Mouse (Mus musculus): ENCODE results near the gene Trhr2. TPM values are rescaled to one million over a fixed set of nuclear protein-coding genes. Genes with fewer than 3 reads are reported as not detected.

Gene Trhr2
- total RNA-seq, 4 experiments from 2014 or later = not detected

DNA sequence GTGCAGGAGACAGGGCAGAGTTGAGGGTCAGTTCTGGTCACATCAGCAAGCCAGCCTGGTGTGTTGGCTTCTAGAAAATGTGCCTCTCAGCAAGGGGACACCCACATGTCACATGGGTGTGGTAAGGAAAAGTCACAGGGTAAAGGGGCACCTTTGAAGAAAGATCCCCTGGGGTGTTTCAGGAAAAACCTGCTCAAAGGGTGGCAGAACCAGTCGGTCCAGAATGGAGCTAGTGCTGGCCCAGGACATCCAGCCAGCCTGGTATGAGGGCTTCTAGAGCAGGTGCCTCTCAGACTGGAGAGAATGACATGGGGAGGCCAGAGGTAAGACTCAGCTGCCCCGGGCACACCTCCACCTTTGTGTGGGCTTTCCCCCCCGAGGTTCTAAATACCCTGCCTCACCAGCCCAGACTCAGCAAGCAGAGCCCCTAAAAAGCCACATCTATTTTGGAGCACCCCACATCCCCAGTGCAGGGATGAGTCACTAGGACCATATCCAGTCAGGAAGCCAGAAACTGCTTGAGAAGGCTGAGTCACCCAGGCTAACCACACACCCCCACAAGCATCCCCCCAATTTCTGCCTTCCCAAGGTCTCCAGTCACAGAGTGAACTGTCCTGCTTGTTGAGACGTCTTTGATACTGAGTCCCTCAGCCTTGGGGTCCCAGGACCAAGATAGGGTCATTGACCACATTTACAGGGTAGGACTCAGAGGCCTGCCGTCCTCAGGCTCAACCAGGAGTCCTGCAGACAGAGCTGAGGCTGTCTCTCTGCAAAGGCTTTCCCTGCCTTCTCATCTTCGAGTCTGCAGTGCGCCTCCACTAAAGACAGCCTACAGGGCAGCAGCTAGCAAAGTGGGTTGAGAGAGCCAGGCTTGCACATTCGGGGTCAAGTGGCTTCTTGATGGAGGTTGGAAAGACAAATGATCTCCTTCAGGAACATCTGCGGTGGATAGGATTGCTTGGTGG, 4.6 kb downstream of the Trhr2 start:
- no peak for DNase-seq (ENCODE audit: low spot score)

DNA sequence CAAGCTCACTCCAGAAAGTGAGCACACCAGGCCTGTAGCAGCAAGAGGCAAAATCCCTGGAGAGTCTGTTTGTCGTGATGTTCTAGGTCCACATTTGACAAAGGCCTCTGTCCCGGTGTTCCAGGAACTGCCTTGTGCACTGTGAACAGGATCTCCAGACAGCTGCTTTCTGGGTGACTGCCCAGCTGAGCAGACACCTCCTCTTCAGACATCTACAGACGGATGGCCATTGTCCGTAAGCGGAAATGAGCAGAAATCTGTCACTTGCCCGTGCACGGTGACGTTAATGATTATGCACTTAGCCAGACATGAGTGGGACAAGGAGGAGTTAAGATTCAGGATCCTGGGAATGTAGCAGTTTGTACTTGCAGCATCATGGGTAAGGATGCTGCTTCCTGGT, 6.4 kb downstream of the Trhr2 start:
- DNase-seq (ENCODE audit: low spot score) = no peak

DNA sequence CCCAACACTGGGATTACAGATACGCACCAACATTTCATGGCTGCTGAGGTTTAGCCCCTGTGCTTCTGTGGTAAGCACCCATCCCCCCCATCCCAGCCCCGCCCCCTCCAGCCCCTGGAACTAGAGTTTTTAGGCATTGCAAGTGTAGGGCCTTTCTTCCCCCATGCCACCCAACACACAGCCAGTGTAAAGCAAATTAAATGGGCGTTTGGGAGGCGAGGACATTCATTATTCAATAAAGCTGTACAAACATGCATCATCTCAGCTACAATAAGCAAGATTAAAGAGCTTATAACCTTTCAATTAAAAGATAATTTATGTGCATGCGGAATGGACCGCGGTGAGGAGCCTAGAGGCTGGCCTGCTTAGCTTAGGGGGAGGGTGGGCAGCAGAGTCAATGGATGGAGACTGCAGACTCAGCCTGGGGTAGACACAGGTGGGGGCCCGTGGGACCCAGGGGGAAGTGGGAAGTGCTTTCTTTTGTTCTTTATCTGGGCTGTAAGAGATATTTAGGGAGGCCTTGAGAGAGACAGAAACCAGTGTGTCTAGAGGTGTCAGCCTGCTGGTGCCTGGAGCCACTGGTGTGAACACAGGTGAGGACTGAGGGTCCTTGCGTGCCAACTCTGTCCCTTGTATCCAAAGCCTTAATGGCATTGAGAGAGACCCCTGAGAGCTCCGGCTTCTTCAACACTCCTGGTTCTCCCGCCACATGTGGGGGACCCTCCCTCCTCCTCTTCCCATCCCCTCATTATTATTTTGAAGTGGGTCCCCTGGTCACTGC, 10.0 kb downstream of the Trhr2 start:
- no peak for DNase-seq (ENCODE audit: low spot score)

DNA sequence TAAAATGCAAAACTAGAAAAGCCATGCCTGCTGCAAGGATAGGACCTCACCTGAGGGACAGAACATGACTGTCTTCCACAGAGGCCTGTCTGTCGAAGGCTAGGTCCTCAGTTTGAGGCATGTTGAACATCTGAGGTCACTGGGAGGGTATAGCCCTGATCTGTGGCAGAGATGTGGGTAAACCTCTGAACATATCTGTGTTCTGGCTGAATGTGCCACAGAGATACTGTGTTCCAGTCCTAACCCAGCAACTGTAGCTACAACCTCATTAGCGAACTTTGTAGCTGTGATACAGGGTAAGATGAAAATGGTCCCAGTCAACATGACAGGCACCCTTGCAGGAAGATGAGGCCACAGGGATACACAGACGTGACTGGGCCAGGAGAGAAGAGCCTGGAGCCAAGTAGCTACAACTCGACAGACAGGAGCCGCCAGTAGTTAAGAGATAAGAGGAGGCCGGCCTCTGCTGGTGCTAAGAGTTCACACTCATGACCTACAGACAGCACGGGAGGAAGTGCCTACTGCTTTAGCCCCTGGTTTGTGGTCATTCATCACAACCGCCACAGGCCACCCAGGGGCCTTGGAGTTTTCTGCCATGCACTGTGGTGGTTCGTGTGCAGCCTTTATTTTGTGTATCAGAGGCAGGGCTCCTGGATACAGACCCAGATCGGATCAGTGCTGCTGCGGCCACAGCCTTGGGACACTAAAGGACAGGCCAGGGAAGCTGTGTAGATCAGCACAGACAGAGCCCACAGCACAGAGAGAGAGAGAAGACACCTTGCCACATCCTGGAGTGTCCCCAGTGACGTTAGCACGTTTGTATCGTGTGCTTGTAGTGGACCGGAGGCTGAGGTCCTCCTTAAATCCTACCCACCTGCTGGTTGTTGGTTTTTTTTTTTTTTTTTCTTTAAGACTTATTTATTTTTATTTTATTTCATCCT, 10.9 kb downstream of the Trhr2 start:
- no peak for DNase-seq (ENCODE audit: low spot score)

DNA sequence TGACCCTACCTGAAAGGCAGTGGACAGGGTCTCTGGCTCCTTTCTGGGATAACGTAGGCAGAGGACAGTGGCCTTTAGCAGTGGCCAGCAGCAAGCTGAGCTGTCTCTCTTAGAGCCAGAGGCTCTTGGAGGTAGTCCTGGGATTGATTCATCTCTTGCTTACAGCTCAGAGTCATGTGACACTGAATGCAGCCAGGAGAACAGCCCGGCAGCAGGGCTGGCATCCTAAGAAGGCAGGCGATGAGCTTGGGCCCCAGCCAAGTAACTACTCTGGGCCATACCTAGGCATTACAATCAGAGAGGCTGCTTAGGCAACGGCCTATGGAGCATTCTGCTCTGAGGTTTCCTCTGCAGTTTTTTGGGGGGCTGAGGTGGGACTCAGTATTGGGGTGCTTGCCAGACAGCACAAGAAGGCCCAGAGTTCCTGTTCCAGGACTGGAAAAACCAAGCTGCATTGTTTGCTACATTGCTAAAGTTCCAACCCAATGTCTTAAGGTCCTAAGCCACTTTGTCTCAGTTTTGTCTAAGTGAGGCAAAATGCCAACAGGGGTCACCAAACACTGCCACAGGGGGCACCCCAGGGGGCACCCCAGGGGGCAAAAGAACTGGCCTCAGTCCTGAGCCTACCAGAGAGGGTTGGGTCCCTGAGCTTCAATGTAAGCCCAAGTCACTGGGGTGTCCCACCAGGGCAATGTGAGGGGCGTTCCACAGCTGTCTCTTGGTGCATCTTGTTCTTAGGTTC, 12.6 kb downstream of the Trhr2 start:
- peak; percentile 41 for DNase-seq (ENCODE audit: low spot score)

DNA sequence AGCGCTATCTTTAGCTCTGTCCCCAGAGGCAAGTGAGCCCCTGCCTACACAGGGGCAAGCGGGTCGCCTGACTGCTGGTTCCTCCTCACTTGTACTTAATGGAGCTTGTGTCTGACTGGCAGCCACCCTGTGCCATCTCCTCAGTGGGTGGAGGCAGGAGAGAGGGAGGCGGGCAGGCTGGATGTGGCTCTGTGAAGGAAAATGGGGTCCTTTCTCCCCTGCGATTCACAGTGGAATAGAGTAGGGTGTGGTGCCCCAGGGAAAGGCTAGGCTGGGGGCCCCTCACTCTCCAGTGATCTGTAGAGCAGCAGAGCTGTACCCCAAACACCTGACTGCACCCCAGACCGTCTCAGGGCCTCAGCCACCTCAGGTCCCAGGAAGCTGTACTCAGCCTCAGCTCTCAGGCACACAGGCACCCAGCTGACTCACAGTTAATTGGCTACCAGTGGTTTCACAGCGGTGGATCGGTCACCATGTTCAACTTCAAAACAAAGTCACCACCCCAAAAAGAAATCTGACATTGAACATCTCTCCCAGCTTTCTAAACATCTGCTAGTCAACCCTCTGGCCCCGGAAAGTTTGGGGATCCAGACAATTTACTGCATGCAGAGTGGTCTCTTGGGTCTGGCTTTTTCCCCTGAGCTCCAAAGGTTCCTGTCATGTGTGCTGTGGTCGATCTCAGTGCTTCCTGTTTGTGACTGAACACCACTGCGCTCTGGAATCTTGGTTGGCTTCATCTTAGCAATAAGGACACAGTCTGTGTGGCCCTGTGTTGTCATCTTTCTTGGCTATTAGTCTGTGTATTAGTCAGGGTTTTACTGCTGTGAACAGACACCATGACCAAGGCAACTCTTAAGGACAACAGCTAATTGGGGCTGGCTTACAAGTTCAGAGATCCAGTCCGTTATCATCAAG, 15.1 kb downstream of the Trhr2 start:
- DNase-seq (ENCODE audit: low spot score) = no peak

DNA sequence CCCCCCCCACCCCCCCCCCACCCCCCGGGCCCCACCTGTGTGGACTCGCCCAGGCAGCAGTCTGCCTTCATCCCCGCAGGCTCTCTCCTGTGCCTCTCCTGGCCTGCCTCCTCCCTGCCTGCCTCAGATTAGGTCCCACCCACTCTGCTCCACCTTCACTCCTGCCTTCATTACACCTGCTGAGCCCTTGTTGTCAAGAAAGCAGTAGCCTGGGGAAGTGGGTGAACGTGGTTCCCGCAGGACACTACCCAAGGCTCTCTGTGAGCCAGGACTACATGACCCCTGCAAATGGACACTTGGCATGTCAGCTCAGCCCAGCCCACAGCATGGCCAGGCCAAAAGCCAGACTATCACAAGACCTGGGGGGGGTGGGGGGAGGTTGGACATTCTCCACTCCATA, 16.3 kb downstream of the Trhr2 start:
- DNase-seq (ENCODE audit: low spot score) = no peak

DNA sequence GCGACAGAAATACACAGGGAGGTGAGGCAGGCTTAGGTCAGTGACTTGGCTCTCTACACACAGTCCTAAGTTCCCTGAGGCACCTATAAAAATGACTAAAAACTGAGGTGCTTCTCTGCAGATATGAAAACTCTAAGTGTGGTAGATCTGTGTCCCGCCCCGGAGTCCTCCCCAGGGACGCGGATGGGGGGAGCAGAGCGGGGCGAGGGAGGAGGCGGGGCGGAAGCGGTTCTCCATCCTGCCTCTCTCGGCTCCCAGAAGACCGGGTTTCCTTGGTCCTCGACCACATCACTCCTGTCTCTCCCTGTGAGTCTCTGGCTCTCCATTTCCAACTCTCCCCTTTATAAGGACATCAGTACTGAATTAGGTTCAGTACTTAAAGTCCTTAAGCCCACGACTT, 16.8 kb downstream of the Trhr2 start:
- DNase-seq (ENCODE audit: low spot score) = no peak

DNA sequence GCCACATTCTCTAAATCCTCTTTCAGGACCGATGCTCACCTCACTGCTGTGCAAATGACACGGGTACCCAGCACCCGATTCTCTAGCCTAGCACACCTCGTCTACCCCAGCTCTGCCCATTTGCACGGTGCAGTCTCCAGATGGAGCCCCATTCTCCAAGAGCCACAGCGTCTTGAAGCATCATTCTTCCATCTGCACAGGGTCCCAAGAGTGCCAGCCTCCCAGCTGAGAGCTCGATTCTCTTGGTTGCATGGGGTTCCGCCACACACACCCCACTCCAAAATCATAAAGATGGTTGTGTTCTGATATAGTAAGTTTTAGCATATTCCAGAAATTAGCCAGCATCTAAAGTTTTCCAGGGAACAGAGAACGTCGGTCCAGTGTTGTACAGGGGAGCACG, 17.2 kb downstream of the Trhr2 start:
- no peak for DNase-seq (ENCODE audit: low spot score)

DNA sequence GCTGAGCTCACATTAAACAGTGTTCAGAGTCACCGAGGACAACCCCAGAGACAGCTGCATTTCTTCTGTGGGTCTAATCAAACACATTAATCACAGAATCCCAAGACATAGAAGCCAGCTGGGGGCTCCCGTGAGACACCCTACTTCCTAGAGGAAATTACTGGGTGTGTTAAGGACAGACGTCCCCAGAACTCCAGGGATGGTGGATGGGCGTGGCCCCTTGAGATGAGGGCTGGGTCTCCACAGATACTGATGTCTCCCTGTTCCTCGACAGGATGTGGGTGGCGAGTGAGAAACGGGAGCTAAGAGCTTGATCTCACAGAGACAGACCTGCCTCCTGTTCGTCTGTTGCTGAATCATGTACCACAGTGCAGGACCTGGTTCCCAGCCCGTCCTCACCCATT, 17.7 kb downstream of the Trhr2 start:
- peak; percentile 55 for DNase-seq (ENCODE audit: low spot score)

DNA sequence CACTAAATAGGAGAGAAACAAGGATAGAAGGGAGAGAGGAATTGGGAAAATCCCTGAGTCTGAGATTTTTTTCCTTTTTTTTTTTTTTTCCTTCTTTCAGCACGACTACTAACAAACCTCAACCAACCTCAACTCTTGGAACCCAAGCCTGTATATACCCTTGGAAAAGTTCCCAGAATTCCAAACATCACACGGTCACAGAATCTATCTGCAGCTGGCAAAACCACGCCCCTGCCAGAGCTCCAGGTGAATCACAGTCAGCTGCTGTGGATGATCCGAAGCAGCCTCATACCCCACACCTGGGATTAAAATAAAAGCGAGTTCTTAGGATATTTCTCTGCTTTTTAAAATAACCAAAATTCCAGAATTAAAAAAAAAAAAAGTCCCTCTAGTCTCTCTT, 18.2 kb downstream of the Trhr2 start:
- DNase-seq (ENCODE audit: low spot score) = no peak

DNA sequence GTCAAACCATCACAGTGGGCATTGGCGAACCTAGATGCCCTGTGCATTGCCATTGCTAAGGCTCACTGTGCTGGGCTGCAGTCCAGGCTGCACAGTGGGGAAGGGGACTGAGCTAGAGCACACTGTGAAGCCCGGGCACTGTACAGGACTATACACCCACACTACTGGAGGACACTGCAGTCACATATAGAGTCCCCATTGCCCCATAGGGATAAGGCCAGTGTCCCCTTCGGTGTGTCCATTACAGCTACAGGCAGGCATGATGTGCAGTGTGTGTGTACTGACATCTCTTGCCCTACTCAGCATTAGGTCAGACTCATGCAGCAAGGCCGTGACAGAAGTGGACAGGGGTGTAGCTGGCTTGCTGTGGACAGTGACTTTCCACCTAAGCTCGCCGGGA, 18.8 kb downstream of the Trhr2 start:
- DNase-seq (ENCODE audit: low spot score) = no peak

DNA sequence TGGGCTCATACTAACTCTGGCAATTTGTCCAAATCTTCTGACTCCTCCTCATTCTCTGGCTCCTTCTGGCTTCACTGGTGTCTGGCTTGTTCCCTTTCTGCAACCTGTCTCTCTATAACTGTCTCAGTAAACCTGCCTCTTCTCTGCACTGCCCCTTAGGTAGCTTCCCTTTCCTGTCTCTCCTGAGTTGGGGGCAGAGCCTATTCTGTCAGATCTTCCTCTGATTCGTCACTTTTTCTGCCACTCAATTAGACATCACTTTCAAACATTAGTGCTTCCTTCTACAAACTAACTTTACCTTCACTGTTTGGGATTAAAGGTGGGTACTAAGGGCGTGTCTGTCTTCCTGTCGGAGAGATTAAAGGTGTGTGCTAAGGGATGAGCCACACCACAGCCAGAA, 19.8 kb downstream of the Trhr2 start:
- no peak for DNase-seq (ENCODE audit: low spot score)

DNA sequence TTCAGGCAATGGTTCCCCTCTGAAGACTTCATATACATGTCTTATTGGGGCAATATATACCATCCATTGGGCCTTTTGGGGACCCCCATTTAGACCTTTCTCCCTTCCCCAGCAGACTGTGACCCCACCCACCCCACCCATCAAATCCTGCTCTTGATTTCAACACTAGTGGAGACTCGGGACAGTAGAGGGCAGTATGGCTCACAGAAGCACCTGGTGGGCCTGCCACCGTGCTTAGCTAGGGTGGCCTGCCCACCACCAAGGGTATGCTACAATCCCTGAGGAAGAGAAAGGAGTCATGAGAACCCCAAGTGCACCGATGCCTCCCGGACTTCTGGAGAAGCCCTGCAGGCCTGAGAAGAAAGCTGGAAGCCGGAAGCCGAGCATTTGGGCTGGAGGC, 21.7 kb downstream of the Trhr2 start:
- DNase-seq (ENCODE audit: low spot score) = no peak

DNA sequence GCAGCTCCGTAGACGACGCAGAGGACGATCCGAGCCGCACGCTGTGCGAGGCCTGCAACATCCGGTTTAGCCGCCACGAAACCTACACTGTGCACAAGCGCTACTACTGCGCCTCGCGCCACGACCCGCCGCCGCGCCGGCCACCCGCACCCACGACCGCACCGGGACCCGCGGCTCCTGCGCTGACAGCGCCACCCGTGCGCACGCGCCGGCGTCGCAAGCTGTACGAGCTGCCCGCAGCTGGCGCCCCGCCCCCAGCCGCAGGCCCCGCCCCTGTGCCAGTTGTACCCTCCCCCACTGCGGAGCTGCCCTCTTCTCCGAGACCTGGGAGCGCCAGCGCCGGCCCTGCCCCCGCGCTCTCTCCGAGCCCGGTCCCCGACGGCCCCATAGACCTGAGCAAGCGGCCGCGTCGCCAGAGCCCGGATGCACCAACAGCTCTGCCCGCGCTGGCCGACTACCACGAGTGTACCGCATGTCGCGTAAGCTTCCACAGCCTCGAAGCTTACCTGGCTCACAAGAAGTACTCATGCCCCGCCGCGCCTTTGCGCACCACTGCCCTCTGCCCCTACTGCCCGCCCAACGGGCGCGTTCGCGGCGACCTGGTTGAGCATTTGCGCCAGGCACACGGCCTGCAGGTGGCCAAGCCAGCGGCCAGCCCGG, 24.2 kb downstream of the Trhr2 start:
- no peak for DNase-seq (ENCODE audit: low spot score)

DNA sequence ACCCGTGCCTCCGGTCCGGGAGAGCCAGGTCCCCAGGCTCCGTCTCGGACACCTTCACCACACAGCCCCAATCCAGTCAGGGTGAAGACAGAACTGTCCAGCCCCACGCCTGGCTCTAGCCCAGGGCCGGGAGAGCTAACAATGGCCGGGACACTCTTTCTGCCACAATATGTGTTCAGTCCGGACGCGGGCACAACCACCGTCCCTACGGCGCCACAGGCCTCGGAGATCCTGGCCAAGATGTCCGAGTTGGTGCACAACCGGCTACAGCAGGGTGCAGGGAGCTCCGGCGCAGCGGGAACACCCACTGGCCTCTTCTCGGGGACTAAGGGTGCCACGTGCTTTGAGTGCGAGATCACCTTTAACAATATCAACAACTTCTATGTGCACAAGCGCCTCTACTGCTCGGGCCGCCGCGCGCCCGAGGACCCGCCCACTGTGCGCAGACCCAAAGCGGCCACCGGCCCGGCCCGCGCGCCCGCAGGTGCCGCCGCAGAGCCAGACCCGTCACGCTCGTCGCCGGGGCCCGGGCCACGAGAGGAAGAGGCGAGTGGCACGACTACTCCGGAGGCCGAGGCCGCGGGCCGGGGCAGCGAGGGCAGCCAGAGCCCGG, 24.8 kb downstream of the Trhr2 start:
- DNase-seq (ENCODE audit: low spot score) = no peak

DNA sequence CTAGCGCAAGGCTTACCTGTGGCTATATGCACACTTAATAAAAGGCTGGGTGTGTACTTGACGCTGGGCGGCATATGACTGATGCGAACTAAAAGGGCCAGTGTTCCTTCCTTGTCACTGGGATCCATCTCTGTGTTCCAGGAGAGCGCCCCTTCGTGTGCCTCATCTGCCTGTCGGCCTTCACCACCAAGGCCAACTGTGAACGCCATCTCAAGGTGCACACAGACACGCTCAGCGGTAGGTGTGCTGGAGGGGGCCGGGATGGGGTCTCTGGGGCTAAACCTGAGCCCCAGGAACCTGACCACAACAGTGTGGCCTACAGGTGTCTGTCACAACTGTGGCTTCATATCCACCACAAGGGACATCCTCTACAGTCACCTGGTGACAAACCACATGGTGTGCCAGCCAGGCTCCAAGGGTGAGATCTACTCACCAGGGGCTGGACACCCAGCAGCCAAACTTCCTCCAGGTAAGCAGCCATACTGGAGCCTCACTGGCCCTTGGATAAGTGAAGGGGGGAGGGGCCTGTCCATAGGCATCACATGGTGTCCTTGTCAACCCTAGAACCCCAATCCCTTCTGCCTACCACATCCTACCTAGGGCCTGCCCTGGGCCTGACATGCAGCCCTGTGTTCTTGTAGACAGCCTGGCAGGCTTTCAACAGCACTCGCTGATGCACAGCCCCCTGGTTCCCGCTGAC, 25.6 kb downstream of the Trhr2 start:
- DNase-seq (ENCODE audit: low spot score) = no peak

DNA sequence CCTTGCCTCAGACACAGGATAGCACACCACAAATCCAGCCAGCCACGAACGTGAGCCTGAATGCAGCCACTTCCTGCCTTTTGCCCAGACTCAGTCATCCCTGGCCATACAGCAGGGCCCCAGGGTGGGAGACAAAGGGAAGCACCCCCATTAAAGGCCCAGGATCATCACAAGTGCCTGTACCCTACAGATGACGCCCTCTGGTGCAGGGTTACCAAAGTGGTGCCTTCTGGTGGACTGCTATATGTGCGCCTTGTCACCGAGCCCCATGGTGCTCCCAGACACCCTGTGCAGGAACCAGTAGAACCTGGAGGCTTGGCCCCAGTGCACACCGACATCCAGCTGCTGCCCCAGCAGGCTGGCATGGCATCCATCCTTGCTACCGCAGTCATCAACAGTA, 27.0 kb downstream of the Trhr2 start:
- DNase-seq (ENCODE audit: low spot score) = no peak
